Mouse (Mus musculus) ES-E14 (cell line): ENCODE results near the gene Usp33.

Source experiments
- MAFK ChIP-seq: IDR thresholded peaks from 2 replicates; pipeline ENCODE4 v1.6.1; 2014; ENCODE audit warnings: mild to moderate bottlenecking, low read depth, low read length, inconsistent platforms; ENCODE audit not compliant: insufficient read depth
- ZC3H11A ChIP-seq: IDR thresholded peaks from 2 replicates; pipeline ENCODE4 v1.6.1; 2012; ENCODE audit warnings: low read depth, mild to moderate bottlenecking, inconsistent platforms, low read length, borderline replicate concordance
- ZNF384 ChIP-seq: IDR thresholded peaks from 2 replicates; pipeline ENCODE4 v1.6.1; 2012; ENCODE audit warnings: low read depth, low read length, inconsistent platforms

DNA sequence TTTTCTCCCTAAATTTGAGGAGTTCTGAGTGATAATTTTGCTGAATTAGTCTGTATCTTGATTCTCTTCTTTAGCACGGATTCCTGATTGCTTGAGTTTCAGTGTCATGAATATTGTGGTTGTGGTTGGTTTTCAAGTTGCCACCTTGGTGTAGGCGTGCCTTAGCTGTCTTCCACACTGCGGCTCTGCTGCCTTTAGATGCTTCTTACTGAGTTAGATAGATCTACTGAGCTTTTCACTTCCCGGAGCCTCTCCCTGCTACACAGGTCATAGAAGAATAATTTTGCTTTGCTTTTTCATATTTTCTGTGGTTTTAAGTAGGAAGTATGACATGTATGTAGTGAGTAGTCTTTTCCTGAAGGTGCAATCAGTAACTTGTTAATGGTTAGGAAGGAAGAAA, 96.5 kb downstream of the Usp33 start:
- TF ChIP-seq MAFK (no peak), ZNF384 (no peak), ZC3H11A (no peak)
